Mouse (Mus musculus) heart, postnatal 36 days (tissue): Measurements from ENCODE around the gene Hck. TPM values are rescaled to one million over a fixed set of nuclear protein-coding genes. Genes with fewer than 3 reads are reported as not detected.
A peak's percentile ranks its signal among the peaks of the same experiment; 100 is the strongest.

ENCODE experiments used
- DNase-seq, 2 experiments: peaks; one replicate each; pipeline ENCODE4 v3.0.0; 2021 to 2022
- intact Hi-C: fragments of 180-260 bp; cut with DNase I; formaldehyde crosslinking; loops from one replicate; pipeline ENCODE4 v1.15.1; 2025
- total RNA-seq, 2 experiments: library from RNA; stranded (reverse); gene quantifications; 2 replicates each; pipeline ENCODE4 v1.2.3; 2021

The Hck gene
- total RNA-seq, 2 experiments from 2014 or later: 1.7 to 1.9 TPM

DNA sequence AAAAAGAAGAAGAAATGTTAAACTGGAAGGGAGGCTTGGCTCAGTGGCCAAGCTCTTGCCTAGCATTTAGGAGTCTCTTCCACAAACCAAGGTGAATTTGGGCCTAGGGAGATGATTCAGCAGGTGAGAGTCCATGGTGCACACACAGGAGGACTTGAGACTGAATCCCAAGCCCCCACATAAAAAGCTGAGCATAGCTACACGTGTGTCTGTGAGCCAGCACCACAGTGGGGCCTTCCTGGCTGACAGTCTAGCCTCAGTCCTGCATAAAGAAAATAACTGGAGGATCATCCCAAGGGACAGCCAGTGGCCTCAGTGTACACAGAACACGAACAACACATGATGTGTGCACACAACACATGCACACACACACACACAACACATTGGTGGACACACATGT lies 19.0 kb upstream of the Hck start:
- DNase-seq: no peak
- intact Hi-C loops: no loop called here

DNA sequence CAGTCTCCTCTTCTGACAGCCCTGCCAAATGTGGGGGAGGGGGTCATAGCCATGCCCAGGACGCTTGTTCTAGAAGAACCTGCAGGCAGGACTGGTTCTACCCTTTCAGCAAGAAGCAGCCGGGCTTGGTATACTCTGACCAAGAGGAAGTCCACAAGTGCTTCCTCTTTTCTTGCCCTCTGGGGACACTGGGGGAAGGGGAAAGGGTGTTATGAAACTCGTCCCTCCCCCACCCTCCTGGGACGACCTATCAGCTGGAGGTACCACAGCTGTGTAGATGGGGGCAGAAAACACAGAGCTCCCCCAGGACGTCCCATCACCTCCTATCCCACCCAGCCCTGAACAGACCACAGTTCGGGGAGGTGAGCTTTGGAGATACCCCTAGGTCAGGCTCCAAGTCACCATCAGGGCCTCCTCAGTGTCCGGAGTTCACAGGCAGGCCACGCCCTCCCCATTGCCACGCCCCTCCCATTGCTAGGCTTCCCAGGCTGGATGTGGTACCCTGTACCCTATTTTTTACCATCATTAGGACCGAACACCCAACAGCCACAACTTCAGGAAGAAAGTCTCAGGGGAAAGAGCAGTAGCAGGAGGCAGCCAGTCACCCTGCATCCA lies 17.6 kb upstream of the Hck start:
- peak; percentile 48 to 50 for DNase-seq
- intact Hi-C loops: no loop called here

GRCm38 (mm10) chr2:153107046-153107766 lies 1.1 kb upstream of the Hck start:
- DNase-seq: no peak
- intact Hi-C loops: no loop called here

DNA sequence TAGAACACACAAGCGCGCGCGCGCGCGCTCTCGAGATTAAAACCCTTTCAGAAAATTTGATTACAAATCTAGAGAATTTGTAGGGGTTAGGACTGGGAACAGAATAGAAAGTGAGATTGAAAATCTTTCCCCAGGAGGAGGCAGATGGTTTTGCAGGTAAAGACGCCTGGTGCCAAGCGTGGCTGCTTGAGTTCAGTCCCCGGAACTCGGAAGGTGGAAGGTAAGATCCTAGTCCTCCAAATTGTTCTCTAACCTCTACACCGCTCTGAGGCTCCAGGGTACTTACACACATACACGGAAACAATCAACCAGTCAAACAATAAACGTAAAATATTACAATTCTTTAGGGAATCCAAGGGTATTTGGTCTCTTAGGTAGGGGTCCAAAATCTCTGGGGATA lies 466 bp upstream of the Hck start:
- intact Hi-C loops: no loop called here
- no peak for DNase-seq

- DNase-seq: no peak
These were observed 1.3 kb downstream of the Hck start for GRCm38 (mm10) chr2:153109596-153109995.

DNA sequence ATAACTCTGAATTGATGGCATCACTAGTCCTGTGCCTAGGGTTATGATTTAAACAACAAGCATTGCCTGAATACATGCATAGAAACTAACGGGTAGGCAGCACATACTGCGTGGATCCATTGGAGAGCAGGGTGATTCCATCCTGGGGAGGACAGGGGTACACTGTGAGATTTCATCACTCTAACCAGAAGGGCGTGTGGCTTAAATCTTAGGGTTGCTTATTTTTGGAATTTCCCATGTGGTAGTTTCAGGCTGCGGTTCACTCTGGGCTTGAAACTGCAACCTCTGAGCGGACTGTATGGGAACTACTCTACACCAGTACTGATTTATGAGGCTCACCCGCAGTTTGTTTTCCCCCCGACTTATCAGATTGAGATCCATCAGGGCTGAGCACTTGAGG lies 3.0 kb downstream of the Hck start:
- DNase-seq: no peak
- intact Hi-C loops: no loop called here

More at GRCm38 (mm10) chr2:153109596-153109995, 1.3 kb downstream of the Hck start:
- intact Hi-C loops: no loop called here

DNA sequence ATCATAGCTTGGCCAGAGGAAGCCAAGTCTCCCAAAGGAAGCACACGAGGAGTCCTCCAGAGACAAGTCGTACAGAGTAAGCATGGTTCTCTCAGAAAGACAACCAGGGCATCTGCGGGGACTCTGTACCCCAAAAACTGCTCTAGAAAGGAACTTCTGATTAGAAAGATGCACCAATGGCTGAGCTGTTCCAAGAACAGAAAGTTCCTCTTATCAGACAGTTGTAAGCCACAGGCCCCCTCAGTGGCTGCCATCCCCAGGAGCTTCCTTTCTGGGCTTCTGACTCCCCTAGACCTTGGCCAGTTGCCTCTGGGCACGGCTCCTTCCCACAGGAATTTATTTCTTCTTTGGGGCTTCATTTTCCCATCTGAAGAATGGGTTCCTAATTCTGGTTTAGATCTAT lies 7.4 kb downstream of the Hck start:
- no peak for DNase-seq
- intact Hi-C loops: no loop called here

DNA sequence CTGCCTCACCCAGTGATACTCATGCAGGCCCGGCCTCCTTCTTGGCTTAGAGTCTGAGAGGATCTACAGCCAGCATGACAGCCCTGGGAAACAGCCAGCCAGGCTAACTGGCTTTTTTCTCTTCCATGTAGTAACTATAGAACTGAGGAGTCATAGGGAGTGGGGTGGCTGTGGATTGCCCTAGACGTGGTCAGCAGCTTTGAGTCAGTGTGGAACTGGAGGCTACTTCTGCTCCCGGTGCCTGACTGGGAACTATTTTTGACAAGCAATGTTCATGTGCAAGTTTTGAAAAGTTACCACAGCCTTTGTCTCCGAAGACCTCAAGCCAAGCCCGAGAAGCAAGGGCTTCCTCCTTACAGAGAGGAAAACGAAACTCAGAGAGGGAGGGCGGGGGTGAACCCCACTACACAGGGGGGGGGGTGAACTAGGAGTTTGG lies 8.8 kb downstream of the Hck start:
- intact Hi-C loops: no loop called here
- peak in 1 of 2 experiments; percentile 7 for DNase-seq

DNA sequence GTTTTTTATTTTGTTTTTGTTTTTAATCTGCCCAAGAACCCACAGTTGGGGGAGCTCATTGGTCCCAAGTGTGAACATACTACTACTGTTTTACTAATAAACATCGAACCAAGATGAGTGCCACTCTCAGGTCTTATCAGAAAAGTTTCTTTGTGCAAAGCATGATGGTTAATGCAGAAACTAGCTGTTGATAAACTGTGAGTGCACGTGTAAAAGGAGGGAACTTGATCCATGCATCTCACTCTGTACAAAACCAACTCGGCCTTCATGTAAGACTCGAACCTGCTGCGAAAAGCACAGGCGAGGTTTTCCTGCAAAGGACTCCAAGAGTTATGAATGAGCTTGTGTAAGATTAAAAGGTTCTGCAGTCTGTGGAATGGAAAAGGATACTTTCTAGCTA lies 11.2 kb downstream of the Hck start:
- intact Hi-C loops: no loop called here
- DNase-seq: no peak

DNA sequence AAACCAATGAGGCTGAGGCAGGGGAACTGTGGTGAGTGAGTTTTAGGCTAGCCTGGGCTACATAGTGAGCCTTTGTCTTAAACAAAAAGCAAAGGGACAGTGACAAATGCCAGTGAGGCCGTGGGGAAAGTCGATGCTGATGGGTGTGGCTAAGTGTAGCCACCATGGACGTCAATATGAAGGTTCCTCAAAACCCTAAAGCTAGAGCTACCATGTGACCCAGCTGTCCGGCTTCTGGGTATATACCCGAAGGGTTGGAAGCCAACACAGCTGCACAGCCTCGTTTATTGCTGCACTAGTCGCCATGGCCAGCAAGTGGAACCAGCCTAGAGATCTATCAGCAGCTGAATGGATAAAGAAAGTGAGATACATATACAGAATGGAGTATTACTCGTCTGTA lies 11.9 kb downstream of the Hck start:
- intact Hi-C loops: no loop called here

GRCm38 (mm10) chr2:153121821-153122615 lies 13.8 kb downstream of the Hck start:
- intact Hi-C loops: no loop called here
- no peak for DNase-seq

More for the DNA sequence above, 11.9 kb downstream of the Hck start:
- no peak for DNase-seq

DNA sequence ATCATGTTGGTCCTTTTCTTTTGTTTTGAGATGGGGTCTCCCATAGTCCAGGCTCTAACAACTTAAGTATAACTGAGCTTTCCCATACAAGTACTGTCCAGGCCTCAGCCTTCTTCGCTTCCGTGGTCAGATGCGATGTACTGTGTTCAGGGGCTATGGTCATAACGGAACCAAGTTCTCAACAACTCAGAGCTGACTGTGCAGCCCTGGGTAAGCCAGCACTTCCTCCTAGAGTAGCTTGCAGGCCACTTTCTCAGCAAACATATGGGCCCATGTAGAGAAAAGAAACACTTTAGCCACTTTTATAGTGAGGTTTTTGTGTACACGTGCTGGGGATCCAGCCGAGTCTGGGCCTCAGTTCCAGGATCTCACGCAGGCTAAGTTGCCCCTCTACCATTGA lies 14.4 kb downstream of the Hck start:
- intact Hi-C loops: no loop called here
- no peak for DNase-seq

GRCm38 (mm10) chr2:153125875-153126274 lies 17.6 kb downstream of the Hck start:
- no peak for DNase-seq
- intact Hi-C loops: no loop called here

DNA sequence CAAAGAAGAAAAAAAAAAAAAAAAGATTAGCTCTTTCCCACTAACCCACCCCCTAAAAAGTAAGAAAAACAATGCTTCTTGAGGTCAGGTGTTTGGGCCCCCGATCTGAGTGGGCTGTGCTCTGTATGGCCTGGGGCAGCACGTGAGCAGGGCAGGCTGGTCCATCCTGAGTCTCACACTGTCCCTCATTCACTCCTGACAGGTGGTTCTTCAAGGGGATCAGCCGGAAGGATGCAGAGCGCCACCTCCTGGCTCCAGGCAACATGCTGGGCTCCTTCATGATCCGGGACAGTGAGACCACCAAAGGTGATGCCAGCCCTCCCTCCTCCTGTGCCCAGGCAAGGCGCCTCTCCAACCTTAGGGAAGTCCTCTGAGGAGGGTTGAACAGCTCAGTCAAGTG lies 22.8 kb downstream of the Hck start:
- intact Hi-C loops: no loop called here
- peak in 1 of 2 experiments; percentile 19 for DNase-seq

DNA sequence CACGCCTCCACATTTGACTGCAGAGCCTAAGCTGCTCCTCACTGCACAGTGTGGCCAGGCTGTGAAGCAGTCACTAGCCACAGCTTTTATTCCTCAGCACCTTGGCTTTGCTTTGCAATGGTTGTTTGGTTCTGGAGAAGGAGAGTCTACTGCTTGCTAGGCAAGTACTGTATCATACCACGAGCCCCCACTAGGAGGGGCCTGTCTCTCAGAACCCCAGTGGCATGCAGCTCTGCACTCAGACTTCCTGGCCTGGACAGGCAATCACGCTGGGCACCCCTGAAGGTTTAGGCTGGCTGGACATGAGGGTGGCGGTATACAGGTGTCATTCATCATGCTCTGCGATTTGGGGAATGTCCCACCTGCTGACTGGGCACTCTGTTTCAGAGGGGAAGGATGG lies 26.0 kb downstream of the Hck start:
- intact Hi-C loops: no loop called here
- DNase-seq: no peak

GRCm38 (mm10) chr2:153136211-153136610 lies 27.9 kb downstream of the Hck start:
- no peak for DNase-seq
- intact Hi-C loops: no loop called here

DNA sequence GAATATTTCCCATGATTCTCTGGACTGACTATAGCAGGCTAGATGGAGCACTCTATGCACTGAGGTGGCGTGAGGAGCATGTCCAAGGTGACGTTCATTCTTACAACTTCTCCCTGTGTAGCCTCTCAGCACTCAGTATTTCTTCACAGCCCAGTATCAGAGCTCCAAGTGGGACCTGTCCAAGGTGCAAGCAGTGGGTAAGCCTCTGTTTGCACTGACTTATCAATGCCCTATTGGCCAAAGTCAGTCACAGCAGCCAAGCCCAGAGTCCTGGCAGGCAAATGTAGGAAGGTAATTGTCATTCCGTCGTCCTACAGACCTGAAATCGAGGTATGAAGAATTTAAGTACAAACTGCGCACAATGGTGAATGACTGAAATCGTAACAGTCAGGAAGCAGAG lies 30.9 kb downstream of the Hck start:
- intact Hi-C loops: no loop called here
- no peak for DNase-seq

GRCm38 (mm10) chr2:153139996-153140613 lies 31.8 kb downstream of the Hck start:
- intact Hi-C loops: no loop called here
- peak; percentile 20 for DNase-seq

DNA sequence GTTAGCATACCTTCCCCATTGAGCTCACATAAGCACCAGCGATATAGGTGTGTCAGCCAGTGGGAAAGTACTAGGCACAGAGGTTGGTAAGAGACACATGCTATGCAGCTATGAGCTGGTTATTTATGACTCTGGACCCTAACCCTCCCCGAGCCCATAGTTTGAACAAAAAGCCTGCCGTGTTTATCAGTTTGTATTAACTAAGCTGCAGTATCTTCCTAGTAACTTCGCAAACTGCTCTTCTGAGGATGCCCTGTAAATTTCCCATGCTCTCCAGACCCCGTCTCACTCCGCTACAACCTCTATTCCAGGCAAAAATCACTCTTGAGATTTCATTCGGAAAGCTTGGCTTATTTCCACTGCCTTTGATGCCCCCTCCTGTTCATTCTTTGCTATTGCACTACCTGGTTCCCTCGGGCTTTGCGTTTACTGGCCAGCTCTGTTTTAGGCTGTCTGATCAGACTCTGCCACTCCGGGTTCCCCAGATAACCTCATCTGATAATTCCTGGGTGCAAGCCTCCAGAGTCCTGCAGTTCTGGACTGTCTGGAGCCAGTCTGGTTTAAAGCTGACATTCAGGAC lies 34.4 kb downstream of the Hck start:
- DNase-seq: peak; percentile 36 to 51
- intact Hi-C loops: loop anchor here (1.0 to 2.0 kb wide), 2 partner anchors 62 to 94 kb away; no protein-coding TSS in a partner anchor

DNA sequence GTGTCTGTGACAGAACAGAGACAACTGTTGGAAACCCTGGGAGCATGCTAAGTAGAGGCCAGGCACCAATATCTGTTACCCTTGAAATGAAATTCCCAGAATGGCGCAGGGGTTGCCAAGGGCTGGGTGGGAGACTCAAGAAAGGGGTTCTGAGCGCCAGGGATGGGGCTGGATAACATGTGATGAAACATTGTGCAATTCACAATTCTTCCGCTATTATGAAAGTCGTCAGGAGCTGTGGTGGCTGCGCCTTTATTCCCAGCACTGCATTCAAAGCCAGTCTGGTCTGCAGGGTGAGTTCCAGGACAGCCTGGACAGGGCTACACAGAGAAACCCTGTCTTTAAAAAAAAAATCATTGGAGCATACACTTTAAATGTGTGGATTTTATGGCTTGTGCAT lies 37.1 kb downstream of the Hck start:
- intact Hi-C loops: loop anchor here (2.0 to 5.0 kb wide), 4 partner anchors 97 to 317 kb away; partner anchors contain the start of genes Plagl2 and Pofut1
- DNase-seq: no peak

- no peak for DNase-seq
- intact Hi-C loops: loop anchor here (1.0 to 5.0 kb wide), 5 partner anchors 95 to 439 kb away; partner anchors contain the start of genes Plagl2 and Pofut1
These were observed 39.0 kb downstream of the Hck start for GRCm38 (mm10) chr2:153147236-153147635.
